Mouse (Mus musculus): ENCODE measurements around the gene Cep78.

Gene Cep78

GRCm38 (mm10) chr19:15965082-15965481, 19.7 kb downstream of the Cep78 start:
- DNase-seq (ENCODE audit: low spot score), result no peak

- no peak for DNase-seq (ENCODE audit: low spot score)
These were observed 20.3 kb downstream of the Cep78 start for GRCm38 (mm10) chr19:15964533-15964932.

- DNase-seq (ENCODE audit: low spot score), result no peak
These were observed 21.6 kb downstream of the Cep78 start for GRCm38 (mm10) chr19:15963011-15963695.

GRCm38 (mm10) chr19:15962313-15962712, 22.5 kb downstream of the Cep78 start:
- DNase-seq (ENCODE audit: low spot score), result no peak

GRCm38 (mm10) chr19:15950225-15950624, 34.6 kb downstream of the Cep78 start:
- no peak for DNase-seq (ENCODE audit: low spot score)

GRCm38 (mm10) chr19:15948867-15949266, 35.9 kb downstream of the Cep78 start:
- DNase-seq (ENCODE audit: low spot score), result no peak

GRCm38 (mm10) chr19:15948426-15948825, 36.4 kb downstream of the Cep78 start:
- no peak for DNase-seq (ENCODE audit: low spot score)

GRCm38 (mm10) chr19:15947237-15947636, 37.6 kb downstream of the Cep78 start, which contains the start of gene Psat1:
TSS of gene Psat1 (minus strand) at chr19:15947337.
- no peak for DNase-seq (ENCODE audit: low spot score)

- DNase-seq (ENCODE audit: low spot score), result no peak
These were observed 38.1 kb downstream of the Cep78 start for GRCm38 (mm10) chr19:15946663-15947062.

GRCm38 (mm10) chr19:15943117-15943423, 41.7 kb downstream of the Cep78 start:
- no peak for DNase-seq (ENCODE audit: low spot score)

- no peak for DNase-seq (ENCODE audit: low spot score)
These were observed 42.2 kb downstream of the Cep78 start for GRCm38 (mm10) chr19:15942421-15943116.

- no peak for DNase-seq (ENCODE audit: low spot score)
These were observed 43.4 kb downstream of the Cep78 start for GRCm38 (mm10) chr19:15941399-15941798.

GRCm38 (mm10) chr19:15925719-15926045, 59.1 kb downstream of the Cep78 start:
- no peak for DNase-seq (ENCODE audit: low spot score)

- peak; percentile 67 for DNase-seq (ENCODE audit: low spot score)
These were observed 59.7 kb downstream of the Cep78 start for GRCm38 (mm10) chr19:15924866-15925718.

- DNase-seq (ENCODE audit: low spot score), result peak; percentile 11
These were observed 60.5 kb downstream of the Cep78 start for GRCm38 (mm10) chr19:15924181-15924865.

GRCm38 (mm10) chr19:15923426-15923825, 61.4 kb downstream of the Cep78 start:
- DNase-seq (ENCODE audit: low spot score), result peak; percentile 14

- DNase-seq (ENCODE audit: low spot score), result no peak
These were observed 65.5 kb downstream of the Cep78 start for GRCm38 (mm10) chr19:15919336-15919735.

GRCm38 (mm10) chr19:15918111-15918510, 66.7 kb downstream of the Cep78 start:
- DNase-seq (ENCODE audit: low spot score), result no peak

GRCm38 (mm10) chr19:15913249-15913997, 71.4 kb downstream of the Cep78 start:
- DNase-seq (ENCODE audit: low spot score), result no peak

GRCm38 (mm10) chr19:15911441-15911840, 73.3 kb downstream of the Cep78 start:
- DNase-seq (ENCODE audit: low spot score), result no peak

- no peak for DNase-seq (ENCODE audit: low spot score)
These were observed 73.8 kb downstream of the Cep78 start for GRCm38 (mm10) chr19:15910987-15911386.

- no peak for DNase-seq (ENCODE audit: low spot score)
These were observed 74.3 kb downstream of the Cep78 start for GRCm38 (mm10) chr19:15910488-15910887.
